Mouse (Mus musculus) brain, adult 10 weeks (tissue): ENCODE measurements around the gene Cenph. TPM values are rescaled to one million over a fixed set of nuclear protein-coding genes. Genes with fewer than 3 reads are reported as not detected.

Experiments used
- polyA plus RNA-seq: library from polyadenylated mRNA; stranded (reverse); fragments of 350-450 nt; fragmentation: Illumina TruSeq; extraction: RNeasy Lipid Tissue Mini Kit (QIAGEN cat#74804); gene quantifications from one replicate; pipeline ENCODE4 v1.2.3, GENCODE M21; 2015; ENCODE audit warnings: low read depth, low replicate concordance

Cenph gene
- polyA plus RNA-seq, result 0.51 TPM

GRCm38 (mm10) chr13:100775252-100776055 is at the start of gene Cenph:
TSS of gene Cenph (minus strand) at chr13:100775899.

GRCm38 (mm10) chr13:100786414-100786867 is 10.7 kb upstream of the Cenph start, which contains the start of gene Ccnb1:
TSS of gene Ccnb1 (minus strand) at chr13:100786570.

GRCm38 (mm10) chr13:100744036-100744744 is 31.5 kb downstream of the Cenph start, which contains the start of gene Mrps36:
TSS of gene Mrps36 (minus strand) at chr13:100744659.

GRCm38 (mm10) chr13:100730861-100731176 is 44.9 kb downstream of the Cenph start, which contains the start of gene Cdk7:
TSS of gene Cdk7 (minus strand) at chr13:100730939.

Other genes with a start within 250 kb of the Cenph start
- gene Ocln, start 223.2 kb downstream of the Cenph start, polyA plus RNA-seq, result 10.9 TPM
- 1.0 TPM for gene Marveld2, start 158.9 kb downstream of the Cenph start, polyA plus RNA-seq
- gene Ak6, start 124.9 kb downstream of the Cenph start, polyA plus RNA-seq, result 180 TPM
- gene Rad17, start 124.8 kb downstream of the Cenph start, polyA plus RNA-seq, result 14.6 TPM
- gene Taf9, start 124.3 kb downstream of the Cenph start, polyA plus RNA-seq, result 28.1 TPM
- gene Ccdc125, start 106.2 kb downstream of the Cenph start, polyA plus RNA-seq, result not detected
- gene Cdk7, start 45.0 kb downstream of the Cenph start, polyA plus RNA-seq, result 31.9 TPM
- 119 TPM for gene Mrps36, start 31.2 kb downstream of the Cenph start, polyA plus RNA-seq
- 0.89 TPM for gene Ccnb1, start 10.7 kb upstream of the Cenph start, polyA plus RNA-seq
- gene Slc30a5, start 57.5 kb upstream of the Cenph start, polyA plus RNA-seq, result 37.6 TPM